Mouse (Mus musculus) T-helper 2 cell (primary cell): ENCODE measurements around the gene Med27.

Source experiments
- in situ Hi-C: fragments of 300-600 bp; cut with MboI, MseI; formaldehyde crosslinking; loops from one replicate; pipeline ENCODE4 v1.15.1; 2025; ENCODE audit warnings: high pct_unique_total_duplicates

Med27 gene

GRCm38 (mm10) chr2:29561468-29561867, 214.8 kb downstream of the Med27 start:
- in situ Hi-C loops: no loop called here

- in situ Hi-C loops: no loop called here
These were observed 217.4 kb downstream of the Med27 start for GRCm38 (mm10) chr2:29563986-29564385.

GRCm38 (mm10) chr2:29565570-29566433, 219.2 kb downstream of the Med27 start:
- in situ Hi-C loops: no loop called here

GRCm38 (mm10) chr2:29571921-29572700, 225.5 kb downstream of the Med27 start:
- in situ Hi-C loops: no loop called here

- in situ Hi-C loops: no loop called here
These were observed 226.3 kb downstream of the Med27 start for GRCm38 (mm10) chr2:29572811-29573427.

GRCm38 (mm10) chr2:29573591-29573990, 227.0 kb downstream of the Med27 start:
- in situ Hi-C loops: no loop called here

- in situ Hi-C loops: no loop called here
These were observed 227.6 kb downstream of the Med27 start for GRCm38 (mm10) chr2:29574187-29574586.
